Mouse (Mus musculus): ENCODE results near the gene Syt14.

DNA sequence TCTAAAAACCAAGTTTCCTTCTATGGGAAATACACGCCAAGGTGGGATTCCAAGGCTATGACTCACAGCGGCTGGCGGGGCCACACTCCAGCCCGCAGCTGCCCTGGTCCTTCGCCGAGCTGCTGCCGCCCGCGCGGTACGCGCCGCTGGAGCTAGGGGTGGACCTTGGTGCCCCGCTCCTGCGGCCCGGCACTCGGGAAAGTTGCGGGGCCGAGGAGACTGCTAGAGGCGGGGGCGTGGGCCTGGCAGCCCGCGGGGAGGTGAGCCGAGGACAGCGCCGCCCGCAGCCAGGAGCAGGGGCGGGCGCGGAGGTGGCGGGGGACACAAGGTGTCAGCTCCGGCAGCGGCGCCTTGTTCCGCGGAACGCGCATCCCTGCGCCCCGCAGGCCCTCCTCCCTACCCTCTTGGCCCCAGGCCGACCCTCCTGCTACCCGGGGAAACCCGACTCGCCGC lies 180.7 kb downstream of the Syt14 start:
- TF ChIP-seq POLR2A (IDR thresholded peaks at IDR 0.05; ENCODE audit: borderline replicate concordance, extremely low read depth, insufficient read depth, insufficient read length, poor library complexity, severe bottlenecking) (0 out of 2 replicates have a peak, but pooled peaks have one; percentile 26), CTCF (IDR thresholded peaks at IDR 0.05; ENCODE audit: borderline replicate concordance, extremely low read depth, insufficient read depth, insufficient read length) (no peak)

All from brain, embryonic 14.5 days (tissue).